Mouse (Mus musculus) thymus, adult 2 months (tissue): ENCODE data around the gene Hoxb7. TPM values are rescaled to one million over a fixed set of nuclear protein-coding genes. Genes with fewer than 3 reads are reported as not detected.

ENCODE experiments used
- DNase-seq: peaks from one replicate; pipeline ENCODE4 v3.0.0; 2021
- H3K27ac ChIP-seq: fragments of 200-500 bp; 2 replicates; pipeline ENCODE4 v1.5.1; 2012; ENCODE audit warnings: low read length, control low read depth; ENCODE audit not compliant: control insufficient read depth, insufficient read depth
- H3K27me3 ChIP-seq: fragments of 200-500 bp; 2 replicates; pipeline ENCODE4 v1.6.1; 2012; ENCODE audit warnings: mild to moderate bottlenecking, low read length, moderate library complexity, mixed read lengths; ENCODE audit not compliant: control insufficient read depth, insufficient read depth
- H3K36me3 ChIP-seq: fragments of 200-500 bp; 2 replicates; pipeline ENCODE4 v1.6.1; 2012; ENCODE audit warnings: mild to moderate bottlenecking, low read length, moderate library complexity; ENCODE audit not compliant: control insufficient read depth, insufficient read depth
- H3K4me1 ChIP-seq: fragments of 200-500 bp; replicated peaks from 2 replicates; pipeline ENCODE4 v1.6.1; 2012; ENCODE audit warnings: low read length; ENCODE audit not compliant: control insufficient read depth, insufficient read depth
- H3K4me3 ChIP-seq: fragments of 200-500 bp; 2 replicates; pipeline ENCODE4 v1.5.1; 2012; ENCODE audit warnings: mild to moderate bottlenecking, low read length, control low read depth, moderate library complexity; ENCODE audit not compliant: control insufficient read depth, insufficient read depth
- CTCF ChIP-seq: fragments of 200-500 bp; IDR thresholded peaks from 2 replicates; pipeline ENCODE4 v1.5.1; 2012; ENCODE audit warnings: mild to moderate bottlenecking, control low read depth, low read length, moderate library complexity, borderline replicate concordance; ENCODE audit not compliant: control insufficient read depth, poor library complexity, insufficient read depth; ENCODE audit errors: extremely low read depth
- POLR2A ChIP-seq: fragments of 200-500 bp; IDR thresholded peaks from 2 replicates; pipeline ENCODE4 v1.6.1; 2012; ENCODE audit warnings: mild to moderate bottlenecking, low read length, control low read depth, moderate library complexity; ENCODE audit not compliant: control insufficient read depth, poor library complexity, insufficient read depth; ENCODE audit errors: extremely low read depth
- WGBS: fragments of 180-500 bp; shearing (Covaris S2); methylation state at CpG from one replicate; pipeline ENCODE4 v1.1.7; 2018; 5-methylcytosine and 5-hydroxymethylcytosine counted together
- polyA plus RNA-seq: library from polyadenylated mRNA; depleted of rRNA; stranded (reverse); fragments of >200 nt; gene quantifications from 2 replicates; pipeline ENCODE4 v1.2.3, GENCODE M21; 2012

Hoxb7 gene
- polyA plus RNA-seq, 1 experiment = 0.09 TPM

- DNase-seq = no peak
- H3K27me3 ChIP-seq = peaks cover 12% of the 10 kb centered on the region; the same call in 1 of the 2 replicates
- H3K27ac ChIP-seq = no peak overlapping the region
Observed at GRCm38 (mm10) chr11:96262262-96262830, 24.1 kb upstream of the Hoxb7 start.

GRCm38 (mm10) chr11:96263636-96264389 is 22.6 kb upstream of the Hoxb7 start:
- Histone ChIP-seq H3K27ac (no peak overlapping the region), H3K36me3 (no peaks in the 10 kb centered on the region), H3K4me3 (no peak overlapping the region), H3K4me1 (no peaks in the 10 kb centered on the region), H3K27me3 (peaks cover 21% of the 10 kb centered on the region)
- WGBS = 38% methylated on average over 33 of the region's 33 CpGs
- DNase-seq = no peak
- TF ChIP-seq CTCF = no peak
- no peak for TF ChIP-seq POLR2A

More at GRCm38 (mm10) chr11:96262262-96262830, 24.1 kb upstream of the Hoxb7 start:
- Histone ChIP-seq H3K36me3 (no peaks in the 10 kb centered on the region), H3K4me1 (no peaks in the 10 kb centered on the region), H3K4me3 (no peak overlapping the region)
- WGBS = 55% methylated on average over 6 of the region's 6 CpGs
- TF ChIP-seq POLR2A (no peak), CTCF (no peak)

- TF ChIP-seq POLR2A (no peak), CTCF (no peak)
- WGBS = 75% methylated on average over 8 of the region's 8 CpGs
- no peak overlapping the region for H3K4me3 ChIP-seq
- H3K4me1 ChIP-seq = no peaks in the 10 kb centered on the region
- peaks cover 28% of the 10 kb centered on the region for H3K27me3 ChIP-seq
- H3K36me3 ChIP-seq = no peaks in the 10 kb centered on the region
- H3K27ac ChIP-seq = no peak overlapping the region
- DNase-seq = no peak
Observed at GRCm38 (mm10) chr11:96264390-96265020, 21.9 kb upstream of the Hoxb7 start.

GRCm38 (mm10) chr11:96265954-96266353 is 20.5 kb upstream of the Hoxb7 start:
- WGBS = 48% methylated on average over 7 of the region's 7 CpGs
- no peak for TF ChIP-seq CTCF
- TF ChIP-seq POLR2A = no peak
- Histone ChIP-seq H3K27ac (no peak overlapping the region), H3K4me1 (no peaks in the 10 kb centered on the region; the same call in 1 of the 2 replicates), H3K4me3 (no peak overlapping the region), H3K27me3 (peaks cover 40% of the 10 kb centered on the region), H3K36me3 (no peaks in the 10 kb centered on the region)
- DNase-seq = no peak

GRCm38 (mm10) chr11:96267021-96267920 is 19.2 kb upstream of the Hoxb7 start:
- 85% methylated on average over 7 of the region's 7 CpGs for WGBS

More at GRCm38 (mm10) chr11:96267021-96267920, 19.2 kb upstream of the Hoxb7 start:
- H3K27ac ChIP-seq = no peak overlapping the region
- H3K36me3 ChIP-seq = no peaks in the 10 kb centered on the region
- H3K4me3 ChIP-seq = no peak overlapping the region
- no peak for TF ChIP-seq POLR2A
- no peak for TF ChIP-seq CTCF
- H3K4me1 ChIP-seq = no peaks in the 10 kb centered on the region; the same call in 1 of the 2 replicates
- no peak for DNase-seq
- H3K27me3 ChIP-seq = peaks cover 48% of the 10 kb centered on the region
